Mouse (Mus musculus) myocyte (in vitro differentiated cells): ENCODE measurements at regions not wholly inside any gene's neighbourhood (a gene's known extent, or its start where the extent isn't known, plus 50 kb on each side); places are given as distances from the start of the nearest gene placed in this dataset.

Source experiments
- H3K27me3 ChIP-seq: one replicate; pipeline ENCODE4 v1.6.1; 2011; ENCODE audit not compliant: control insufficient read depth, insufficient read depth, insufficient read length
- H3K36me3 ChIP-seq: one replicate; pipeline ENCODE4 v1.6.1; 2011; ENCODE audit not compliant: control insufficient read depth, insufficient read depth
- H3K4me2 ChIP-seq: one replicate; pipeline ENCODE4 v1.6.1; 2011; ENCODE audit warnings: low read depth, control low read depth
- H3K4me3 ChIP-seq: one replicate; pipeline ENCODE4 v1.5.1; 2011; ENCODE audit warnings: mild to moderate bottlenecking, control low read depth, moderate library complexity
- H3K79me2 ChIP-seq: one replicate; pipeline ENCODE4 v1.6.1; 2011; ENCODE audit not compliant: control insufficient read depth, insufficient read depth
- H3ac ChIP-seq: one replicate; pipeline ENCODE4 v1.6.1; 2011; ENCODE audit not compliant: control insufficient read depth, insufficient read length
- CEBPB ChIP-seq: IDR thresholded peaks from 2 replicates; pipeline ENCODE4 v1.6.1; 2011; ENCODE audit warnings: mild to moderate bottlenecking, moderate library complexity; ENCODE audit not compliant: poor library complexity, insufficient read depth, severe bottlenecking
- E2F4 ChIP-seq: IDR thresholded peaks from one replicate; pipeline ENCODE4 v1.6.1; 2011; ENCODE audit warnings: mild to moderate bottlenecking, control low read depth, moderate library complexity; ENCODE audit not compliant: insufficient read depth
- MAX ChIP-seq: IDR thresholded peaks from one replicate; pipeline ENCODE4 v1.6.1; 2011; ENCODE audit warnings: low read depth, mild to moderate bottlenecking, control low read depth
- MYOD1 ChIP-seq, 3 experiments: IDR thresholded peaks; one replicate each; pipeline ENCODE4 v1.6.1; 2011; ENCODE audit warnings: control low read depth in 2 of 3, low read depth in 2 of 3, mild to moderate bottlenecking in 2 of 3, moderate library complexity in 1 of 3; ENCODE audit not compliant: insufficient read length in 2 of 3, control insufficient read depth in 1 of 3
- MYOG ChIP-seq, 3 experiments: IDR thresholded peaks; one replicate each; pipeline ENCODE4 v1.6.1; 2011; ENCODE audit warnings: control low read depth in 2 of 3, low read depth in 2 of 3, mild to moderate bottlenecking in 2 of 3; ENCODE audit not compliant: insufficient read length in 2 of 3, control insufficient read depth in 1 of 3, insufficient read depth in 1 of 3
- POLR2A ChIP-seq: IDR thresholded peaks from one replicate; pipeline ENCODE4 v1.6.1; 2011; ENCODE audit warnings: low read depth, mild to moderate bottlenecking, control low read depth, moderate library complexity; ENCODE audit not compliant: insufficient read length
- POLR2AphosphoS2 ChIP-seq: IDR thresholded peaks from one replicate; pipeline ENCODE4 v1.6.1; 2011; ENCODE audit warnings: low read depth, control low read depth; ENCODE audit not compliant: insufficient read length
- REST ChIP-seq: IDR thresholded peaks from one replicate; pipeline ENCODE4 v1.6.1; 2011; ENCODE audit warnings: mild to moderate bottlenecking, control low read depth, moderate library complexity; ENCODE audit not compliant: insufficient read depth, insufficient read length
- SRF ChIP-seq: IDR thresholded peaks from one replicate; pipeline ENCODE4 v1.6.1; 2011; ENCODE audit warnings: low read depth; ENCODE audit not compliant: control insufficient read depth, insufficient read length
- TCF12 ChIP-seq: IDR thresholded peaks from one replicate; pipeline ENCODE4 v1.6.1; 2011; ENCODE audit warnings: mild to moderate bottlenecking, control low read depth; ENCODE audit not compliant: poor library complexity, insufficient read depth, severe bottlenecking
- TCF3 ChIP-seq: IDR thresholded peaks from one replicate; pipeline ENCODE4 v1.6.1; 2011; ENCODE audit warnings: low read depth, control low read depth; ENCODE audit not compliant: insufficient read length
- USF1 ChIP-seq: IDR thresholded peaks from one replicate; pipeline ENCODE4 v1.6.1; 2011; ENCODE audit warnings: low read depth, mild to moderate bottlenecking, control low read depth, moderate library complexity

- H3K27me3 ChIP-seq, result no peaks in the 10 kb centered on the region
- H3K4me3 ChIP-seq, result no peak overlapping the region
- H3K79me2 ChIP-seq, result no peaks in the 10 kb centered on the region
- H3ac ChIP-seq, result no peak overlapping the region
- H3K36me3 ChIP-seq, result no peaks in the 10 kb centered on the region
- no peak overlapping the region for H3K4me2 ChIP-seq
- TF ChIP-seq USF1, result no peak
- TF ChIP-seq E2F4, result no peak
These were observed 104.6 kb downstream of the Ube2e3 start for GRCm38 (mm10) chr2:78972288-78973117.

- no peaks in the 10 kb centered on the region for H3K79me2 ChIP-seq
- no peak overlapping the region for H3K4me2 ChIP-seq
- H3ac ChIP-seq, result no peak overlapping the region
- H3K4me3 ChIP-seq, result no peak overlapping the region
- TF ChIP-seq MYOG (IDR thresholded peaks at IDR 0.05; ENCODE audit: control insufficient read depth in 1 of 3, insufficient read depth in 1 of 3, insufficient read length in 2 of 3, low read depth in 2 of 3) (no peak), E2F4 (no peak), POLR2AphosphoS2 (no peak), USF1 (no peak), MAX (no peak), TCF3 (no peak), SRF (no peak), TCF12 (no peak), MYOD1 (IDR thresholded peaks at IDR 0.05; ENCODE audit: control insufficient read depth in 1 of 3, insufficient read length in 2 of 3, low read depth in 2 of 3) (no peak), POLR2A (no peak), REST (no peak), CEBPB (no peak)
- H3K27me3 ChIP-seq, result no peaks in the 10 kb centered on the region
- no peaks in the 10 kb centered on the region for H3K36me3 ChIP-seq
These were observed 105.9 kb downstream of the Ube2e3 start for GRCm38 (mm10) chr2:78973811-78974210.

GRCm38 (mm10) chr2:78974683-78975392 lies 106.9 kb downstream of the Ube2e3 start:
- H3K36me3 ChIP-seq, result no peaks in the 10 kb centered on the region
- no peak overlapping the region for H3ac ChIP-seq
- TF ChIP-seq E2F4 (no peak), POLR2A (no peak), REST (no peak), POLR2AphosphoS2 (no peak), MYOD1 (IDR thresholded peaks at IDR 0.05; ENCODE audit: control insufficient read depth in 1 of 3, insufficient read length in 2 of 3, low read depth in 2 of 3) (no peak), MAX (no peak), CEBPB (no peak), MYOG (IDR thresholded peaks at IDR 0.05; ENCODE audit: control insufficient read depth in 1 of 3, insufficient read depth in 1 of 3, insufficient read length in 2 of 3, low read depth in 2 of 3) (no peak), TCF3 (no peak), TCF12 (no peak), USF1 (no peak), SRF (no peak)
- H3K4me3 ChIP-seq, result no peak overlapping the region
- H3K79me2 ChIP-seq, result no peaks in the 10 kb centered on the region
- H3K4me2 ChIP-seq, result no peak overlapping the region
- H3K27me3 ChIP-seq, result no peaks in the 10 kb centered on the region

- no peak for TF ChIP-seq MAX
- no peak for TF ChIP-seq CEBPB
- no peak for TF ChIP-seq POLR2A
- TF ChIP-seq USF1, result no peak
- no peak for TF ChIP-seq MYOG (IDR thresholded peaks at IDR 0.05; ENCODE audit: control insufficient read depth in 1 of 3, insufficient read depth in 1 of 3, insufficient read length in 2 of 3, low read depth in 2 of 3)
- no peak for TF ChIP-seq SRF
- no peak for TF ChIP-seq POLR2AphosphoS2
- Histone ChIP-seq H3K36me3 (no peaks in the 10 kb centered on the region), H3K27me3 (no peaks in the 10 kb centered on the region), H3K4me2 (no peak overlapping the region), H3K79me2 (no peaks in the 10 kb centered on the region), H3K4me3 (no peak overlapping the region), H3ac (no peak overlapping the region)
These were observed 107.5 kb downstream of the Ube2e3 start for GRCm38 (mm10) chr2:78975393-78975774.

- H3K4me2 ChIP-seq, result no peak overlapping the region
- no peaks in the 10 kb centered on the region for H3K27me3 ChIP-seq
- H3ac ChIP-seq, result no peak overlapping the region
- no peaks in the 10 kb centered on the region for H3K36me3 ChIP-seq
- no peak overlapping the region for H3K4me3 ChIP-seq
- no peak for TF ChIP-seq USF1
- TF ChIP-seq POLR2AphosphoS2, result no peak
- TF ChIP-seq POLR2A, result no peak
- TF ChIP-seq CEBPB, result no peak
- TF ChIP-seq TCF12, result no peak
- TF ChIP-seq REST, result no peak
- no peak for TF ChIP-seq MYOD1 (IDR thresholded peaks at IDR 0.05; ENCODE audit: control insufficient read depth in 1 of 3, insufficient read length in 2 of 3, low read depth in 2 of 3)
- TF ChIP-seq SRF, result no peak
- no peak for TF ChIP-seq E2F4
- TF ChIP-seq MYOG (IDR thresholded peaks at IDR 0.05; ENCODE audit: control insufficient read depth in 1 of 3, insufficient read depth in 1 of 3, insufficient read length in 2 of 3, low read depth in 2 of 3), result no peak
- TF ChIP-seq TCF3, result no peak
- TF ChIP-seq MAX, result no peak
- H3K79me2 ChIP-seq, result no peaks in the 10 kb centered on the region
These were observed 108.2 kb downstream of the Ube2e3 start for GRCm38 (mm10) chr2:78976084-78976483.
